Mouse (Mus musculus) hindbrain, embryonic 12.5 days (tissue): ENCODE results near the gene Tcte2. TPM values are rescaled to one million over a fixed set of nuclear protein-coding genes. Genes with fewer than 3 reads are reported as not detected.

Experiments
- ATAC-seq: fragments of 200-750 bp; cut with Nextera tagmentation; 2 replicates; pipeline ENCODE4 v1.8.0; 2017; ENCODE audit warnings: moderate TSS enrichment; ENCODE audit not compliant: low FRiP score
- H3K27ac ChIP-seq: fragments of 300-500 bp; sonication (generic); 2 replicates; pipeline ENCODE4 v1.5.1; 2016; ENCODE audit warnings: mild to moderate bottlenecking
- H3K27me3 ChIP-seq: fragments of 300-500 bp; sonication (generic); 2 replicates; pipeline ENCODE4 v1.6.1; 2016; ENCODE audit warnings: mild to moderate bottlenecking
- H3K36me3 ChIP-seq: fragments of 300-500 bp; sonication (generic); 2 replicates; pipeline ENCODE4 v1.6.1; 2016; ENCODE audit warnings: mild to moderate bottlenecking
- H3K4me1 ChIP-seq: fragments of 300-500 bp; sonication (generic); 2 replicates; pipeline ENCODE4 v1.6.1; 2016
- H3K4me2 ChIP-seq: fragments of 300-500 bp; sonication (generic); replicated peaks from 2 replicates; pipeline ENCODE4 v1.6.1; 2016; ENCODE audit warnings: mild to moderate bottlenecking
- H3K4me3 ChIP-seq: fragments of 300-500 bp; sonication (generic); 2 replicates; pipeline ENCODE4 v1.5.1; 2016; ENCODE audit warnings: mild to moderate bottlenecking
- H3K9ac ChIP-seq: fragments of 300-500 bp; sonication (generic); 2 replicates; pipeline ENCODE4 v1.6.1; 2016; ENCODE audit warnings: mild to moderate bottlenecking, moderate library complexity
- H3K9me3 ChIP-seq: fragments of 300-500 bp; sonication (generic); replicated peaks from 2 replicates; pipeline ENCODE4 v1.6.1; 2016; ENCODE audit warnings: mild to moderate bottlenecking
- WGBS: fragments of 180-500 bp; shearing (Covaris S2); methylation state at CpG from one replicate; pipeline ENCODE4 v1.1.7; 2016; 5-methylcytosine and 5-hydroxymethylcytosine counted together
- polyA plus RNA-seq: library from polyadenylated mRNA; unstranded; fragments of >200 nt; fragmentation: Nextera tagmentation; extraction: Ambion mirVana; gene quantifications from 2 replicates; pipeline ENCODE4 v1.2.1, GENCODE M21; 2016

The Tcte2 gene
- polyA plus RNA-seq, 1 experiment from 2014 or later = 13.9 TPM

- no peak overlapping the region for H3K4me2 ChIP-seq
- 87% methylated on average over 3 of the region's 3 CpGs for WGBS
- no peak overlapping the region for H3K9ac ChIP-seq
- H3K9me3 ChIP-seq = no peaks in the 10 kb centered on the region
- no peak overlapping the region for H3K4me3 ChIP-seq
- H3K36me3 ChIP-seq = no peaks in the 10 kb centered on the region
- no peak overlapping the region for H3K27ac ChIP-seq
- ATAC-seq = no peak
- no peaks in the 10 kb centered on the region for H3K27me3 ChIP-seq
- H3K4me1 ChIP-seq = 0 out of 2 replicates have a peak, but pooled peaks cover 1% of the 10 kb centered on the region
These were observed 49.1 kb downstream of the Tcte2 start for GRCm38 (mm10) chr17:13712518-13712917.

- no peak overlapping the region for H3K27ac ChIP-seq
- WGBS = 76% methylated on average over 6 of the region's 6 CpGs
- no peaks in the 10 kb centered on the region for H3K36me3 ChIP-seq
- no peaks in the 10 kb centered on the region for H3K9me3 ChIP-seq
- H3K4me3 ChIP-seq = no peak overlapping the region
- no peaks in the 10 kb centered on the region for H3K4me1 ChIP-seq
- ATAC-seq = no peak
- H3K27me3 ChIP-seq = no peaks in the 10 kb centered on the region
- H3K9ac ChIP-seq = no peak overlapping the region
- no peak overlapping the region for H3K4me2 ChIP-seq
These were observed 49.5 kb downstream of the Tcte2 start for GRCm38 (mm10) chr17:13712116-13712515.

GRCm38 (mm10) chr17:13711173-13711572, 50.5 kb downstream of the Tcte2 start:
- Histone ChIP-seq H3K9me3 (no peaks in the 10 kb centered on the region), H3K36me3 (no peaks in the 10 kb centered on the region), H3K4me2 (no peak overlapping the region), H3K27ac (no peak overlapping the region), H3K27me3 (no peaks in the 10 kb centered on the region), H3K4me1 (no peaks in the 10 kb centered on the region), H3K9ac (no peak overlapping the region), H3K4me3 (no peak overlapping the region)
- no peak for ATAC-seq
- 81% methylated on average over 5 of the region's 5 CpGs for WGBS

GRCm38 (mm10) chr17:13705481-13705921, 56.1 kb downstream of the Tcte2 start:
- no peaks in the 10 kb centered on the region for H3K9me3 ChIP-seq
- no peak overlapping the region for H3K4me3 ChIP-seq
- no peak overlapping the region for H3K9ac ChIP-seq
- H3K4me2 ChIP-seq = no peak overlapping the region
- H3K27me3 ChIP-seq = no peaks in the 10 kb centered on the region
- H3K36me3 ChIP-seq = no peaks in the 10 kb centered on the region
- H3K4me1 ChIP-seq = peaks cover 21% of the 10 kb centered on the region
- 19% methylated on average over 4 of the region's 4 CpGs for WGBS
- H3K27ac ChIP-seq = no peak overlapping the region
- no peak for ATAC-seq

GRCm38 (mm10) chr17:13703611-13704320, 57.9 kb downstream of the Tcte2 start:
- H3K27ac ChIP-seq = no peak overlapping the region
- ATAC-seq = no peak

GRCm38 (mm10) chr17:13700131-13701016, 61.3 kb downstream of the Tcte2 start:
- Histone ChIP-seq H3K9me3 (no peaks in the 10 kb centered on the region), H3K4me1 (peaks cover 26% of the 10 kb centered on the region), H3K4me3 (no peak overlapping the region), H3K4me2 (no peak overlapping the region), H3K27ac (peak overlapping the region; percentile 67), H3K36me3 (no peaks in the 10 kb centered on the region), H3K27me3 (no peaks in the 10 kb centered on the region), H3K9ac (no peak overlapping the region)
- WGBS = 15% methylated on average over 4 of the region's 4 CpGs
- ATAC-seq = peak; percentile 62

More at GRCm38 (mm10) chr17:13703611-13704320, 57.9 kb downstream of the Tcte2 start:
- Histone ChIP-seq H3K4me3 (no peak overlapping the region), H3K27me3 (no peaks in the 10 kb centered on the region), H3K9me3 (no peaks in the 10 kb centered on the region), H3K4me2 (no peak overlapping the region), H3K36me3 (no peaks in the 10 kb centered on the region), H3K9ac (no peak overlapping the region), H3K4me1 (peaks cover 30% of the 10 kb centered on the region)
- 47% methylated on average over 9 of the region's 9 CpGs for WGBS

GRCm38 (mm10) chr17:13699716-13700115, 61.9 kb downstream of the Tcte2 start:
- no peak overlapping the region for H3K4me3 ChIP-seq
- H3K27ac ChIP-seq = no peak overlapping the region
- 0 out of 2 replicates have a peak, but pooled peaks have one; percentile 17 for ATAC-seq
- H3K4me1 ChIP-seq = peaks cover 22% of the 10 kb centered on the region
- no peaks in the 10 kb centered on the region for H3K9me3 ChIP-seq
- no peak overlapping the region for H3K4me2 ChIP-seq
- no peaks in the 10 kb centered on the region for H3K36me3 ChIP-seq
- H3K27me3 ChIP-seq = no peaks in the 10 kb centered on the region
- 53% methylated on average over 7 of the region's 7 CpGs for WGBS
- H3K9ac ChIP-seq = no peak overlapping the region

- no peak for ATAC-seq
- H3K36me3 ChIP-seq = no peaks in the 10 kb centered on the region
- no peaks in the 10 kb centered on the region for H3K9me3 ChIP-seq
- H3K9ac ChIP-seq = no peak overlapping the region
- WGBS = 85% methylated on average over 4 of the region's 4 CpGs
- H3K4me2 ChIP-seq = no peak overlapping the region
- no peak overlapping the region for H3K27ac ChIP-seq
- H3K4me1 ChIP-seq = peaks cover 15% of the 10 kb centered on the region
- no peak overlapping the region for H3K4me3 ChIP-seq
- H3K27me3 ChIP-seq = no peaks in the 10 kb centered on the region
These were observed 63.4 kb downstream of the Tcte2 start for GRCm38 (mm10) chr17:13698194-13698593.

- H3K9me3 ChIP-seq = no peaks in the 10 kb centered on the region
- peaks cover 15% of the 10 kb centered on the region for H3K4me1 ChIP-seq
- no peak overlapping the region for H3K4me2 ChIP-seq
- WGBS = 91% methylated on average over 2 of the region's 2 CpGs
- no peak overlapping the region for H3K4me3 ChIP-seq
- no peak overlapping the region for H3K27ac ChIP-seq
- no peaks in the 10 kb centered on the region for H3K27me3 ChIP-seq
- no peaks in the 10 kb centered on the region for H3K36me3 ChIP-seq
- ATAC-seq = no peak
- H3K9ac ChIP-seq = no peak overlapping the region
These were observed 64.0 kb downstream of the Tcte2 start for GRCm38 (mm10) chr17:13697646-13698045.

- Histone ChIP-seq H3K36me3 (no peaks in the 10 kb centered on the region), H3K4me3 (no peak overlapping the region), H3K27ac (no peak overlapping the region), H3K9me3 (no peaks in the 10 kb centered on the region), H3K4me2 (no peak overlapping the region), H3K27me3 (no peaks in the 10 kb centered on the region), H3K9ac (no peak overlapping the region), H3K4me1 (peaks cover 13% of the 10 kb centered on the region)
- 82% methylated on average over 5 of the region's 5 CpGs for WGBS
- no peak for ATAC-seq
These were observed 65.7 kb downstream of the Tcte2 start for GRCm38 (mm10) chr17:13695881-13696280.

- no peaks in the 10 kb centered on the region for H3K27me3 ChIP-seq
- 91% methylated on average over 2 of the region's 2 CpGs for WGBS
These were observed 66.4 kb downstream of the Tcte2 start for GRCm38 (mm10) chr17:13695211-13695610.

GRCm38 (mm10) chr17:13694181-13694580, 67.4 kb downstream of the Tcte2 start:
- Histone ChIP-seq H3K9me3 (no peaks in the 10 kb centered on the region), H3K27ac (no peak overlapping the region), H3K4me1 (no peaks in the 10 kb centered on the region), H3K36me3 (no peaks in the 10 kb centered on the region), H3K9ac (no peak overlapping the region), H3K4me3 (no peak overlapping the region), H3K4me2 (no peak overlapping the region), H3K27me3 (no peaks in the 10 kb centered on the region)
- ATAC-seq = no peak
- 84% methylated on average over 1 of the region's 1 CpGs for WGBS

More at GRCm38 (mm10) chr17:13695211-13695610, 66.4 kb downstream of the Tcte2 start:
- Histone ChIP-seq H3K9me3 (no peaks in the 10 kb centered on the region), H3K4me3 (no peak overlapping the region), H3K9ac (no peak overlapping the region), H3K4me2 (no peak overlapping the region), H3K36me3 (no peaks in the 10 kb centered on the region), H3K27ac (no peak overlapping the region), H3K4me1 (peaks cover 6% of the 10 kb centered on the region)
- no peak for ATAC-seq
